Mouse (Mus musculus): ENCODE results near the gene Dusp16. TPM values are rescaled to one million over a fixed set of nuclear protein-coding genes. Genes with fewer than 3 reads are reported as not detected.

Dusp16 gene
- polyA plus RNA-seq (2012; rRNA removed): 11.7 and 17.6 TPM in 2 replicates

- TF ChIP-seq POLR2A (IDR thresholded peaks at IDR 0.05; ENCODE audit: low read depth, low read length) (no peak), CTCF (conservative IDR thresholded peaks at IDR 0.05; ENCODE audit: insufficient read depth, insufficient read length, low read depth, low read length) (no peak)
- Histone ChIP-seq H3K4me3 (ENCODE audit: insufficient read depth, low read depth, low read length) (peak within 1 kb of the TSS; percentile 85), H3K36me3 (ENCODE audit: control insufficient read depth, insufficient read depth, low read length) (no peaks in the 10 kb centered on the region), H3K27ac (ENCODE audit: insufficient read depth, low read depth, low read length) (peak within 1 kb of the TSS; percentile 99), H3K27me3 (replicated peaks; ENCODE audit: control insufficient read depth, insufficient read depth, low read length) (no peaks in the 10 kb centered on the region), H3K4me1 (ENCODE audit: control insufficient read depth, insufficient read depth, low read length) (peaks cover 12% of the 10 kb centered on the region; the same call in 1 of the 2 replicates)
- peak; percentile 98 for DNase-seq
- 2% methylated on average over 108 of the region's 108 CpGs for WGBS
Observed at GRCm38 (mm10) chr6:134792141-134793045, at the start of gene Dusp16. Gene Dusp16, minus strand, starts transcription at chr6:134792625.

DNA sequence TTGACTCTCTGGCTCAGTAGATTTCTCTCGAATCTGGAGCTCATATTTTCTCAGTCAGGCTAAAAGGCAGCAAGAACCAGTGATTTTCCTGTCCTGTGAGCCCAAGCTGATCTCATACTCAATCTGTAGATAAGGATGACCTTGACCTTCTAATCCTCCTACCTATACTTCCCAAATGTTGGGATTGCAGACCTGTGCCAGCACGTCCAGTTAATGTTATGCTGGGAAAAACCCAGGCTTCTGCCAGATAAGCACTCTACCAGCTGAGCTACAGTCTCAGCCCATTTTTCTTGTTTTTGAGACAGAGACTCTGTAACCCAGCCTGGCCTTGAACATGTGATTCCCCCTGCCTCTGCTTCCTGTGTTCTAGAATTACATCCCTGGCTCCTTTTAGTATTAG is 47.9 kb upstream of the Dusp16 start:
- no peaks in the 10 kb centered on the region for H3K4me1 ChIP-seq (ENCODE audit: control insufficient read depth, insufficient read depth, low read length)
- no peak for TF ChIP-seq POLR2A (IDR thresholded peaks at IDR 0.05; ENCODE audit: low read depth, low read length)
- TF ChIP-seq CTCF (conservative IDR thresholded peaks at IDR 0.05; ENCODE audit: insufficient read depth, insufficient read length, low read depth, low read length): no peak
- no peaks in the 10 kb centered on the region for H3K27me3 ChIP-seq (replicated peaks; ENCODE audit: control insufficient read depth, insufficient read depth, low read length)
- peak overlapping the region; percentile 46; the same call in 1 of the 2 replicates for H3K27ac ChIP-seq (ENCODE audit: insufficient read depth, low read depth, low read length)
- H3K36me3 ChIP-seq (ENCODE audit: control insufficient read depth, insufficient read depth, low read length): no peaks in the 10 kb centered on the region; the same call in 1 of the 2 replicates
- H3K4me3 ChIP-seq (ENCODE audit: insufficient read depth, low read depth, low read length): no peak overlapping the region
- WGBS: 63% methylated on average over 2 of the region's 2 CpGs
- DNase-seq: no peak

DNA sequence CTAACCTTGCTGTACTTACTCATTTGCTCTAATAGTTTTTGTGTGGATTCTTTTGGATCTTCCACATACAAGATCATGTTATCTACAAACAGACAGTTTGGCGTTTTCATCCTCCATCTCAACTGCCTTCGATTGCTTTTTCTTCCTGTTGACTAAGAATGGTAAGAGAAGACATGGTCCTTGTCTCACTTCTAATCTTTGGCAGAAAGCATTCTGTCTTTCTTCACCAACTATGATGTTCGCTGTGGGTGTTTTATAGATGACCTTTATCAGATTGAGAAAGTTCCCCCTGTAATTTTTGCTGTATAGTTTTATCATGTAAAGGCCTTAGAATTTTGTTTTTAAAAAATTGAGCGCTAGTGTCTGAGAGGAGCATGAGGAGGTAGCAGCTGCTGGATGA is 45.7 kb upstream of the Dusp16 start:
- no peak for TF ChIP-seq CTCF (conservative IDR thresholded peaks at IDR 0.05; ENCODE audit: insufficient read depth, insufficient read length, low read depth, low read length)
- no peak for TF ChIP-seq POLR2A (IDR thresholded peaks at IDR 0.05; ENCODE audit: low read depth, low read length)
- no peak for DNase-seq
- Histone ChIP-seq H3K4me3 (ENCODE audit: insufficient read depth, low read depth, low read length) (no peak overlapping the region), H3K4me1 (ENCODE audit: control insufficient read depth, insufficient read depth, low read length) (no peaks in the 10 kb centered on the region), H3K27me3 (replicated peaks; ENCODE audit: control insufficient read depth, insufficient read depth, low read length) (no peaks in the 10 kb centered on the region), H3K36me3 (ENCODE audit: control insufficient read depth, insufficient read depth, low read length) (no peaks in the 10 kb centered on the region; the same call in 1 of the 2 replicates), H3K27ac (ENCODE audit: insufficient read depth, low read depth, low read length) (no peak overlapping the region)
- 91% methylated on average over 4 of the region's 4 CpGs for WGBS

DNA sequence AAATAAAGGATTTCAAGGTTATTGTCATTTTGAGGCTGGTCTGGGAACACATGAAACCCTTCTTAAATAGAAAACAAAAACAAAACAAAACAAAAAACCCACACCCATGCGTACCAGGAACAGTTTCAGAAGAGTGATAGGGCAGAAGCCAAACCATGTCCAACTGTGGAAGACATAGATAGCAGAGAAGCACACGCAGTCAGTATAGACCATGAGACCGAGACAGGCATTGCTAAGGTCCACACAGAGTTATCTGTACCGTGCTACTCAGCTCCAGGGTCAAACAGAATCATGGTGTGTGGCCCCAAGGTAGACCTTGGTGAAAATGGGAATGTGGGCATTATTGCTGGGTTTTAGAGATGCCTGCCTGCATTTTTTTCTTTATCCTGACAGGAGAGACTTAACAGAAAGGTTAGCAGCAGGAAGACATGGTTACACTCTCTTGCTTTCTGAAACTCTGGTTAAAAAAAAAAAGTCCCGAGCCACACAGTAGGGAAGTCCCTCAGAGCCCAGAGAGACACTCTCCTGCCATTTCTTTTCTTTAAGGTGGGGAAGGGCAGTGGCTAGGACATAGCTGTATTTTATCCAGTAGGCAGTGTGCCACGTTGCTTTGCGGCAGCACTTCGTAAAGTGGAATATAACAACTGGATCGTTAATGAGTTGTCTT is 42.3 kb upstream of the Dusp16 start:
- 84% methylated on average over 9 of the region's 9 CpGs for WGBS
- Histone ChIP-seq H3K27ac (ENCODE audit: insufficient read depth, low read depth, low read length) (no peak overlapping the region), H3K4me3 (ENCODE audit: insufficient read depth, low read depth, low read length) (no peak overlapping the region), H3K27me3 (replicated peaks; ENCODE audit: control insufficient read depth, insufficient read depth, low read length) (no peaks in the 10 kb centered on the region), H3K4me1 (ENCODE audit: control insufficient read depth, insufficient read depth, low read length) (peaks cover 3% of the 10 kb centered on the region; the same call in 1 of the 2 replicates), H3K36me3 (ENCODE audit: control insufficient read depth, insufficient read depth, low read length) (no peaks in the 10 kb centered on the region)
- no peak for DNase-seq
- TF ChIP-seq POLR2A (IDR thresholded peaks at IDR 0.05; ENCODE audit: low read depth, low read length) (no peak), CTCF (conservative IDR thresholded peaks at IDR 0.05; ENCODE audit: insufficient read depth, insufficient read length, low read depth, low read length) (no peak)

DNA sequence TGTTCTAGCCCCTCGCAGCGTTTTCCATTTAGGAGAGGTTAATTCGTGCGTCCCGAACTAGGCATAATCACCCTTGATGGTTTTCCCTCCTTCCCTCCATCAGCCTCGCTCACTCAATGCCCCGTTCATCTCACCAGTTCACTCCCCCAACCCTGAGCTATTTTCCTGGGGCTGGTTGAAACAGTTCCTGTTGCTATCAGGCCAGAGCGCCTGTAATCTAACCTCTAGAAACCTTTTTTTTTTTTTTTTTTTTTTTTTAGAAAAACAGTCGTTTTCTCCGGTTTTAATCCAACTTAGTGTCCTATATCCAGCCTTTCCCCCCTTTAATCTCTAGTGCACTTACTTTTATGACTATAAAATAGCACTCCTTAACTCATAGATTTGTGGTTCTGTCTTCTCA is 38.4 kb upstream of the Dusp16 start:
- WGBS: 2% methylated on average over 10 of the region's 10 CpGs
- peak overlapping the region; percentile 91 for H3K4me3 ChIP-seq (ENCODE audit: insufficient read depth, low read depth, low read length)
- no peaks in the 10 kb centered on the region for H3K36me3 ChIP-seq (ENCODE audit: control insufficient read depth, insufficient read depth, low read length)
- H3K27me3 ChIP-seq (replicated peaks; ENCODE audit: control insufficient read depth, insufficient read depth, low read length): no peaks in the 10 kb centered on the region
- H3K4me1 ChIP-seq (ENCODE audit: control insufficient read depth, insufficient read depth, low read length): peaks cover 6% of the 10 kb centered on the region
- TF ChIP-seq CTCF (conservative IDR thresholded peaks at IDR 0.05; ENCODE audit: insufficient read depth, insufficient read length, low read depth, low read length) (no peak), POLR2A (IDR thresholded peaks at IDR 0.05; ENCODE audit: low read depth, low read length) (no peak)
- peak overlapping the region; percentile 77; the same call in 1 of the 2 replicates for H3K27ac ChIP-seq (ENCODE audit: insufficient read depth, low read depth, low read length)
- DNase-seq: no peak

GRCm38 (mm10) chr6:134829786-134830700 is 37.6 kb upstream of the Dusp16 start, which contains the start of gene Crebl2:
Gene Crebl2, plus strand, starts transcription at chr6:134830154.
- peak; percentile 100 for DNase-seq
- peak within 1 kb of the TSS; percentile 91 for H3K4me3 ChIP-seq (ENCODE audit: insufficient read depth, low read depth, low read length)
- peak within 1 kb of the TSS; percentile 93 for H3K27ac ChIP-seq (ENCODE audit: insufficient read depth, low read depth, low read length)
- under 1% methylated on average over 58 of the region's 58 CpGs for WGBS
- TF ChIP-seq CTCF (conservative IDR thresholded peaks at IDR 0.05; ENCODE audit: insufficient read depth, insufficient read length, low read depth, low read length) (0 out of 2 replicates have a peak, but pooled peaks have one; percentile 12), POLR2A (IDR thresholded peaks at IDR 0.05; ENCODE audit: low read depth, low read length) (peak; percentile 52)
- H3K4me1 ChIP-seq (ENCODE audit: control insufficient read depth, insufficient read depth, low read length): peaks cover 6% of the 10 kb centered on the region
- H3K27me3 ChIP-seq (replicated peaks; ENCODE audit: control insufficient read depth, insufficient read depth, low read length): no peaks in the 10 kb centered on the region
- no peaks in the 10 kb centered on the region for H3K36me3 ChIP-seq (ENCODE audit: control insufficient read depth, insufficient read depth, low read length)
